22 mouse cellular contexts compared by ENCODE assay signal in genomic region chr8:70555079-70555747, GRCm38 (mm10). TPM values are rescaled to one million over a fixed set of nuclear protein-coding genes. Genes with fewer than 3 reads are reported as not detected.
DNase-seq lines count a peak whose midpoint lies in the region; TF ChIP-seq lines count a peak whose summit lies in the region.
"Had no signal": no experiment of that assay in that cellular context is flagged by ENCODE, and none has a peak within 500 bp of the region (broad histone marks: within the 10 kb centered on the region; RNA-seq: fewer than 3 reads in every experiment).

No protein-coding gene starts in this region.

- WGBS in thymus, adult 2 months, result 22% methylated on average over 4 of the region's 4 CpGs

- TF ChIP-seq POLR2A in testis, adult 2 months (IDR thresholded peaks at IDR 0.05; ENCODE audit: control insufficient read depth, low read depth, low read length), result no peak
- no peak for TF ChIP-seq POLR2A in thymus, adult 2 months (IDR thresholded peaks at IDR 0.05; ENCODE audit: control insufficient read depth, extremely low read depth, insufficient read depth, low read length, poor library complexity)

- H3K27me3 ChIP-seq in testis, adult 2 months (ENCODE audit: control insufficient read depth, insufficient read depth, low read length), result no peaks in the 10 kb centered on the region
- no peaks in the 10 kb centered on the region for H3K27me3 ChIP-seq in thymus, adult 2 months (ENCODE audit: control insufficient read depth, insufficient read depth, low read length)
- H3K27me3 ChIP-seq: embryonic facial prominence, embryonic 12.5 days; forebrain, embryonic 15.5 days; heart, embryonic 12.5 days; hindbrain, embryonic 13.5 days; kidney, embryonic 15.5 days; limb, embryonic 12.5 days; lung, embryonic 15.5 days; midbrain, embryonic 12.5 days; neural tube, embryonic 12.5 days had no signal

- intact Hi-C loops in gastrocnemius, adult 2 months (cut with DNase I), result no loop called here

- no peak for TF ChIP-seq CTCF in gastrocnemius, adult 2 months (IDR thresholded peaks at IDR 0.05)
- TF ChIP-seq CTCF in testis, adult 2 months (IDR thresholded peaks at IDR 0.05; ENCODE audit: control insufficient read depth, insufficient read depth, insufficient replicate concordance, low read depth, low read length), result no peak
- TF ChIP-seq CTCF in thymus, adult 2 months (IDR thresholded peaks at IDR 0.05; ENCODE audit: borderline replicate concordance, control insufficient read depth, extremely low read depth, insufficient read depth, low read length, poor library complexity), result no peak

- peak overlapping the region; percentile 94 for H3K27ac ChIP-seq in gastrocnemius, adult 2 months
- H3K27ac ChIP-seq in testis, adult 2 months (ENCODE audit: control insufficient read depth, insufficient read depth, low read depth, low read length), result peak overlapping the region; percentile 37; the same call in 1 of the 2 replicates
- peak overlapping the region; percentile 39 for H3K27ac ChIP-seq in thymus, adult 2 months (ENCODE audit: control insufficient read depth, insufficient read depth, low read length)
- H3K27ac ChIP-seq: embryonic facial prominence, embryonic 12.5 days; forebrain, embryonic 15.5 days; hindbrain, embryonic 13.5 days; kidney, embryonic 15.5 days; limb, embryonic 12.5 days; lung, embryonic 15.5 days; midbrain, embryonic 12.5 days; neural tube, embryonic 12.5 days had no signal

- no peak for DNase-seq in gastrocnemius, adult 2 months
- DNase-seq in gastrocnemius, postnatal 4 days (ENCODE audit: low spot score in 2 of 2), result no peak
- no peak for DNase-seq in testis, postnatal 10 days (ENCODE audit: low spot score)
- peak; percentile 37 for DNase-seq in thymus, adult 2 months
- no peak for DNase-seq in layer of hippocampus, postnatal 36 days
- no peak for DNase-seq in embryo, embryonic 10 days (ENCODE audit: low spot score)
- no peak for DNase-seq in cerebellum, adult 11 months
- DNase-seq: cerebellum, adult 2 months; gastrocnemius, postnatal 36 days; kidney, postnatal 4 days; layer of hippocampus, adult 9-11 months; right cerebral cortex, adult 18-20 months had no signal

- H3K36me3 ChIP-seq in testis, adult 2 months (ENCODE audit: control insufficient read depth, insufficient read depth, low read length), result no peaks in the 10 kb centered on the region
- H3K36me3 ChIP-seq in thymus, adult 2 months (ENCODE audit: control insufficient read depth, insufficient read depth, low read length), result no peaks in the 10 kb centered on the region
- H3K36me3 ChIP-seq: embryonic facial prominence, embryonic 12.5 days; forebrain, embryonic 15.5 days; lung, embryonic 15.5 days; midbrain, embryonic 12.5 days had no signal

- H3K4me3 ChIP-seq in gastrocnemius, adult 2 months, result no peak overlapping the region
- H3K4me3 ChIP-seq in testis, adult 2 months (ENCODE audit: control insufficient read depth, low read depth, low read length), result no peak overlapping the region
- no peak overlapping the region for H3K4me3 ChIP-seq in thymus, adult 2 months (ENCODE audit: control insufficient read depth, insufficient read depth, low read length)
- H3K4me3 ChIP-seq: embryonic facial prominence, embryonic 12.5 days; forebrain, embryonic 15.5 days; heart, embryonic 12.5 days; hindbrain, embryonic 13.5 days; kidney, embryonic 15.5 days; limb, embryonic 12.5 days; lung, embryonic 15.5 days; midbrain, embryonic 12.5 days; neural tube, embryonic 12.5 days had no signal

- peaks cover 16% of the 10 kb centered on the region for H3K4me1 ChIP-seq in testis, adult 2 months (ENCODE audit: control insufficient read depth, insufficient read depth, low read length)
- H3K4me1 ChIP-seq in thymus, adult 2 months (replicated peaks; ENCODE audit: control insufficient read depth, insufficient read depth, low read length), result peaks cover 46% of the 10 kb centered on the region
- H3K4me1 ChIP-seq: embryonic facial prominence, embryonic 12.5 days; neural tube, embryonic 12.5 days had no signal

RNA-seq across cellular contexts. Expression of gene Ell, which starts 16.0 kb away (rescaled TPM):
- total RNA-seq in gastrocnemius, adult 2 months (2021), result 10 to 100 TPM; 11.9 to 14.6 TPM
- total RNA-seq in gastrocnemius, postnatal 4 days (2021), result 10 to 100 TPM; 16.1 to 18.2 TPM
- 42.5 and 43.8 TPM in 2 replicates for polyA plus RNA-seq in testis, adult 2 months (2012; rRNA removed)
- polyA plus RNA-seq in thymus, adult 2 months (2012; rRNA removed), result 40.2 and 42.6 TPM in 2 replicates
- 10 to 100 TPM; 18.6 to 23.4 TPM for total RNA-seq in layer of hippocampus, postnatal 36 days (2021)

RNA-seq across cellular contexts. Expression of gene Kxd1, which starts 27.5 kb away (rescaled TPM):
- 10 to 100 TPM; 70.4 to 83.9 TPM for total RNA-seq in gastrocnemius, adult 2 months (2021)
- total RNA-seq in gastrocnemius, postnatal 4 days (2021), result 10 to 100 TPM; 57.6 to 60.7 TPM
- 77.9 and 84.7 TPM in 2 replicates for polyA plus RNA-seq in testis, adult 2 months (2012; rRNA removed)
- 72.7 and 86.7 TPM in 2 replicates for polyA plus RNA-seq in thymus, adult 2 months (2012; rRNA removed)
- 10 to 100 TPM; 38.2 to 38.3 TPM for total RNA-seq in layer of hippocampus, postnatal 36 days (2021)

RNA-seq across cellular contexts. Expression of gene Fkbp8, which starts 27.7 kb away (rescaled TPM):
- total RNA-seq in gastrocnemius, adult 2 months (2021), result 100 to 1,000 TPM; 108 to 112 TPM
- 100 to 1,000 TPM; 162 to 184 TPM for total RNA-seq in gastrocnemius, postnatal 4 days (2021)
- 179 and 198 TPM in 2 replicates for polyA plus RNA-seq in testis, adult 2 months (2012; rRNA removed)
- polyA plus RNA-seq in thymus, adult 2 months (2012; rRNA removed), result 613 and 640 TPM in 2 replicates
- 100 to 1,000 TPM; 436 to 447 TPM for total RNA-seq in layer of hippocampus, postnatal 36 days (2021)

RNA-seq across cellular contexts. Expression of gene Isyna1, which starts 39.0 kb away (rescaled TPM):
- 1 to 10 TPM; 3.2 to 4.3 TPM for total RNA-seq in gastrocnemius, adult 2 months (2021)
- total RNA-seq in gastrocnemius, postnatal 4 days (2021), result 10 to 100 TPM; 22.8 to 31.3 TPM
- 561 and 588 TPM in 2 replicates for polyA plus RNA-seq in testis, adult 2 months (2012; rRNA removed)
- polyA plus RNA-seq in thymus, adult 2 months (2012; rRNA removed), result 185 and 201 TPM in 2 replicates
- 10 to 100 TPM; 42.9 to 54.3 TPM for total RNA-seq in layer of hippocampus, postnatal 36 days (2021)

RNA-seq across cellular contexts. Expression of gene Uba52, which starts 44.6 kb away (rescaled TPM):
- 100 to 1,000 TPM; 777 to 924 TPM for total RNA-seq in gastrocnemius, adult 2 months (2021)
- total RNA-seq in gastrocnemius, postnatal 4 days (2021), result 1,000 to 10,000 TPM; 1,604 to 1,674 TPM
- polyA plus RNA-seq in testis, adult 2 months (2012; rRNA removed), result 768 and 853 TPM in 2 replicates
- 731 and 765 TPM in 2 replicates for polyA plus RNA-seq in thymus, adult 2 months (2012; rRNA removed)
- total RNA-seq in layer of hippocampus, postnatal 36 days (2021), result 100 to 1,000 TPM; 947 to 957 TPM

Comparison
In these comparisons a context has a peak if more than half of its experiments do, and no peak if none do; other contexts are left out.
1. H3K27ac ChIP-seq: peak in every context shown above with its lines; median percentile 94 in gastrocnemius, adult 2 months; 39 in thymus, adult 2 months; 37 in testis, adult 2 months.